Mouse (Mus musculus): ENCODE data around the gene Hmgb1. TPM values are rescaled to one million over a fixed set of nuclear protein-coding genes. Genes with fewer than 3 reads are reported as not detected.

The Hmgb1 gene
- total and polyA plus RNA-seq, 3 experiments = 227 to 899 (median 288) TPM

DNA sequence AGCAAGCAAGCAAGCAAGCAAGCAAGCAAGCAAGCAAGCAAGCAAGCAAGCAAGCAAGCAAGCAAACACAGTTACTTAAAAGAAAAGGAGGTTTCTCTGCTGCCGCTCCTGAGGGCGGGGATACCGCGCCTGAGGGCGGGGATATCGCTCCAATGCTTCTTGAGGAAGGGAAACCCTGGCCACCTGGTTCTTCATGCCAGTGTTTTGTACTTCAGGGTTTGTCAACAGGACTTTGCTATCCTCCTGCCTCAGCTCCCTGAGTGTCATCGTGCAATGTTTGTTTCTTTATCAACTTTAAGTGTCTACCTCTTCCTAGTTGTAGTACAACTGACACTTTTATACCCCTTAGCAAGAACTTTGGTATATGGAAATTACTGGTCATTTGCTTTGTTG lies 104.5 kb downstream of the Hmgb1 start:
- in situ Hi-C loops (cut with MboI; ENCODE audit: low pct_ligation_motif_present, low pct_unique_long_range_greater_than_20kb, low sequenced_read_pairs) = no loop called here

DNA sequence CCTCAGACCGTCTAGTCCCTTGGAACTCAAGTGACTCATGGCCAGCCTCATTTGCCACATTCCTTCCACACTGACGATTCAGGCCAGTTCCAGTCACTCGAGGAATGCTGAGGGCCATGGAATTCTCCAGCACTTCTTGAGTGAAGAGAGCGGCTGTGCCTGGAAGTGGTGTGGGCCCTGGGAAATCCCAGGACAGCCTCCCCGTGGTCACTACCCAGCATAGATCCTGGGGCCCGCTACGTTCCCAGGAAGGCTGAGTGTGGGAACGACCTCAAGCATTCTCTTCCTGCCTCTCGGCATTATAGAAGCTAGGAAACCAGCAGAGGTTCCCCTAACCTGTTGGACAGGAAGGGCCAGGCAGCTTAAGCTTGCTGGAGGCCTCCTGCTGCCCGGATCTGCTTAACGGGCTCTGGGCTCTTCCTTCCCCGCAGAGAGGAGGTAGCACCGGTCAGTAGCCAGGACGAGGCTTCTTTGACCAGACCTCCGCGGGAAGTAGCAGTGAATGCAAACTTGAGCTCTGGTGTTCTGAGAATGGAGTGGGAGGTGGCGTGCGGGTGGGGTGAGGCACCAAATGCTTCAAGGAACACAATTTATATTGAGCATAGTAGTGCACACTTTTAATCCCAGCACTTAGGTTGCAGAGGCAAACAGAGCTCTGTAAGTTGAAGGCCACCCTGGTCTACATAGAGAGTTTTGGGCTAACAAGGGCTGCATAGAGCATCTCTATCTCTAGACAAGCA lies 105.1 kb downstream of the Hmgb1 start:
- no peak for DNase-seq (ENCODE audit: extremely low read depth)
- H3K79me2 ChIP-seq (replicated peaks; ENCODE audit: control insufficient read depth, extremely low read depth, insufficient read depth, poor library complexity, severe bottlenecking) = no peaks in the 10 kb centered on the region
- in situ Hi-C loops (cut with MboI; ENCODE audit: low pct_ligation_motif_present, low pct_unique_long_range_greater_than_20kb, low sequenced_read_pairs) (no loop called here), dilution Hi-C loops (cut with MboI; ENCODE audit: extremely low pct_ligation_motif_present, extremely low pct_unique_long_range_greater_than_20kb, low sequenced_read_pairs) (no loop called here)
- H3K4me1 ChIP-seq (ENCODE audit: control insufficient read depth in 1 of 2, insufficient read depth in 2 of 2) = peaks cover 18 to 26% of the 10 kb centered on the region in 2 experiments; a peak in 3 of 4 replicates
- no peak overlapping the region for H3K27ac ChIP-seq (ENCODE audit: insufficient read depth, low read depth)
- TF ChIP-seq E2F4 (IDR thresholded peaks at IDR 0.05; ENCODE audit: insufficient replicate concordance, low read depth, low read length) = no peak
- TF ChIP-seq MYC (IDR thresholded peaks at IDR 0.05; ENCODE audit: low read depth, low read length) = no peak
- no peak for TF ChIP-seq KAT2A (IDR thresholded peaks at IDR 0.05; ENCODE audit: insufficient replicate concordance, low read length)
- no peak for TF ChIP-seq RCOR1 (conservative IDR thresholded peaks at IDR 0.05; ENCODE audit: low read depth, low read length)
- TF ChIP-seq JUND (conservative IDR thresholded peaks at IDR 0.05; ENCODE audit: low read depth, low read length) = no peak
- no peak for TF ChIP-seq EP300 (IDR thresholded peaks at IDR 0.05; ENCODE audit: low read length)
- TF ChIP-seq HCFC1 (IDR thresholded peaks at IDR 0.05; ENCODE audit: low read depth, low read length) = no peak
- no peak for TF ChIP-seq ETS1 (conservative IDR thresholded peaks at IDR 0.05; ENCODE audit: low read depth, low read length)
- no peak for TF ChIP-seq IRF4 (IDR thresholded peaks at IDR 0.05; ENCODE audit: low read depth, low read length)
- TF ChIP-seq ZMIZ1 (IDR thresholded peaks at IDR 0.05; ENCODE audit: low read depth, low read length) = no peak
- no peak for TF ChIP-seq CHD1 (IDR thresholded peaks at IDR 0.05; ENCODE audit: low read depth, low read length)
- no peak for TF ChIP-seq POLR2A (IDR thresholded peaks at IDR 0.05; ENCODE audit: low read depth, low read length)
- no peak for TF ChIP-seq ZNF384 (IDR thresholded peaks at IDR 0.05; ENCODE audit: low read depth, low read length)
- H3K27me3 ChIP-seq (replicated peaks) = no peaks in the 10 kb centered on the region
- H3K9me3 ChIP-seq (replicated peaks; ENCODE audit: low read length) = peaks cover 14% of the 10 kb centered on the region
- H3K36me3 ChIP-seq (replicated peaks in 1 of 2; ENCODE audit: control insufficient read depth in 1 of 2, insufficient read depth in 1 of 2, low read length in 1 of 2) = no peaks in the 10 kb centered on the region
- H3K9ac ChIP-seq (ENCODE audit: insufficient read depth, low read depth) = no peak overlapping the region
- H3K4me2 ChIP-seq (ENCODE audit: insufficient read depth, low read depth, poor library complexity, severe bottlenecking) = no peak overlapping the region
- no peak overlapping the region for H3K4me3 ChIP-seq (replicated peaks in 1 of 3; ENCODE audit: low read depth in 2 of 3, low read length in 2 of 3, poor library complexity in 1 of 3)

More for the DNA sequence above, 104.5 kb downstream of the Hmgb1 start:
- Histone ChIP-seq H3K27me3 (replicated peaks) (no peaks in the 10 kb centered on the region), H3K9ac (ENCODE audit: insufficient read depth, low read depth) (no peak overlapping the region; the same call in 1 of the 2 replicates), H3K4me2 (ENCODE audit: insufficient read depth, low read depth, poor library complexity, severe bottlenecking) (peak overlapping the region; percentile 26; the same call in 1 of the 2 replicates), H3K4me3 (replicated peaks in 1 of 3; ENCODE audit: low read depth in 2 of 3, low read length in 2 of 3, poor library complexity in 1 of 3) (no peak overlapping the region), H3K27ac (ENCODE audit: insufficient read depth, low read depth) (no peak overlapping the region), H3K36me3 (replicated peaks in 1 of 2; ENCODE audit: control insufficient read depth in 1 of 2, insufficient read depth in 1 of 2, low read length in 1 of 2) (no peaks in the 10 kb centered on the region), H3K9me3 (replicated peaks; ENCODE audit: low read length) (peaks cover 14% of the 10 kb centered on the region), H3K4me1 (ENCODE audit: control insufficient read depth in 1 of 2, insufficient read depth in 2 of 2) (peaks cover 18 to 26% of the 10 kb centered on the region in 2 experiments; a peak in 3 of 4 replicates), H3K79me2 (replicated peaks; ENCODE audit: control insufficient read depth, extremely low read depth, insufficient read depth, poor library complexity, severe bottlenecking) (no peaks in the 10 kb centered on the region)
- dilution Hi-C loops (cut with MboI; ENCODE audit: extremely low pct_ligation_motif_present, extremely low pct_unique_long_range_greater_than_20kb, low sequenced_read_pairs) = no loop called here
- DNase-seq (ENCODE audit: extremely low read depth) = no peak
- TF ChIP-seq ZC3H11A (IDR thresholded peaks at IDR 0.05; ENCODE audit: low read depth, low read length) (no peak), EP300 (IDR thresholded peaks at IDR 0.05; ENCODE audit: low read length) (no peak), MAX (IDR thresholded peaks at IDR 0.05; ENCODE audit: low read length) (no peak), CTCF (conservative IDR thresholded peaks at IDR 0.05 in 1 of 2, IDR thresholded peaks at IDR 0.05 in 1 of 2; ENCODE audit: low read depth in 2 of 2, low read length in 2 of 2) (no peak), KAT2A (IDR thresholded peaks at IDR 0.05; ENCODE audit: insufficient replicate concordance, low read length) (no peak), ZKSCAN1 (IDR thresholded peaks at IDR 0.05; ENCODE audit: borderline replicate concordance, low read depth, low read length) (no peak), TCF12 (IDR thresholded peaks at IDR 0.05; ENCODE audit: low read depth, low read length) (no peak), POLR2AphosphoS2 (IDR thresholded peaks at IDR 0.05; ENCODE audit: low read depth, low read length) (no peak), E2F4 (IDR thresholded peaks at IDR 0.05; ENCODE audit: insufficient replicate concordance, low read depth, low read length) (no peak), PAX5 (IDR thresholded peaks at IDR 0.05; ENCODE audit: low read length) (no peak), MXI1 (IDR thresholded peaks at IDR 0.05; ENCODE audit: low read depth, low read length) (no peak), MEF2A (IDR thresholded peaks at IDR 0.05; ENCODE audit: borderline replicate concordance, low read depth, low read length) (no peak), JUND (conservative IDR thresholded peaks at IDR 0.05; ENCODE audit: low read depth, low read length) (no peak), GABPA (IDR thresholded peaks at IDR 0.05; ENCODE audit: insufficient replicate concordance, low read depth, low read length) (no peak), POLR2A (IDR thresholded peaks at IDR 0.05; ENCODE audit: low read depth, low read length) (no peak)

Measured in CH12.LX (cell line).